Mouse (Mus musculus): Measurements from ENCODE around the gene Prdm13. TPM values are rescaled to one million over a fixed set of nuclear protein-coding genes. Genes with fewer than 3 reads are reported as not detected.

Prdm13 gene
- not detected for total RNA-seq (2021)
- long read RNA-seq, experiment 1 = 0 reads
- long read RNA-seq, experiment 2 = 0 reads

GRCm38 (mm10) chr4:21685595-21686091 is at the start of gene Prdm13:
Gene Prdm13, minus strand, starts transcription at chr4:21685963.
- no peak for DNase-seq

- peak; percentile 94 to 96 for DNase-seq
These were observed 41.9 kb upstream of the Prdm13 start, which contains the start of gene Ccnc for GRCm38 (mm10) chr4:21727615-21728165. Gene Ccnc, plus strand, starts transcription at chr4:21727701.

GRCm38 (mm10) chr4:21726912-21727614 is 41.3 kb upstream of the Prdm13 start:
- peak; percentile 14 to 35 for DNase-seq

GRCm38 (mm10) chr4:21722752-21723334 is 37.1 kb upstream of the Prdm13 start:
- DNase-seq = no peak

GRCm38 (mm10) chr4:21712147-21712546 is 26.4 kb upstream of the Prdm13 start:
- DNase-seq = peak; percentile 90 to 92

- DNase-seq = no peak
These were observed 19.3 kb upstream of the Prdm13 start for GRCm38 (mm10) chr4:21705046-21705445.

- DNase-seq = peak; percentile 68 to 71
These were observed 10.0 kb upstream of the Prdm13 start for GRCm38 (mm10) chr4:21695638-21696254.

GRCm38 (mm10) chr4:21690221-21690620 is 4.5 kb upstream of the Prdm13 start:
- no peak for DNase-seq

- no peak for DNase-seq
These were observed 3.8 kb upstream of the Prdm13 start for GRCm38 (mm10) chr4:21689492-21689941.

GRCm38 (mm10) chr4:21688703-21689200 is 3.0 kb upstream of the Prdm13 start:
- peak; percentile 34 to 35 for DNase-seq

GRCm38 (mm10) chr4:21687783-21688702 is 2.3 kb upstream of the Prdm13 start:
- peak; percentile 22 to 26 for DNase-seq

GRCm38 (mm10) chr4:21686934-21687333 is 1.2 kb upstream of the Prdm13 start:
- no peak for DNase-seq

- no peak for DNase-seq
These were observed 653 bp upstream of the Prdm13 start for GRCm38 (mm10) chr4:21686416-21686815.

GRCm38 (mm10) chr4:21684341-21684970 is 1.3 kb downstream of the Prdm13 start:
- DNase-seq = no peak

- no peak for DNase-seq
These were observed 3.2 kb downstream of the Prdm13 start for GRCm38 (mm10) chr4:21682421-21683150.

- no peak for DNase-seq
These were observed 4.8 kb downstream of the Prdm13 start for GRCm38 (mm10) chr4:21680971-21681370.

GRCm38 (mm10) chr4:21679624-21680480 is 5.9 kb downstream of the Prdm13 start:
- DNase-seq = no peak

- peak; percentile 7 to 59 for DNase-seq
These were observed 6.7 kb downstream of the Prdm13 start for GRCm38 (mm10) chr4:21678975-21679623.
